Mouse (Mus musculus): ENCODE results near the gene Fasn.

Fasn gene

DNA sequence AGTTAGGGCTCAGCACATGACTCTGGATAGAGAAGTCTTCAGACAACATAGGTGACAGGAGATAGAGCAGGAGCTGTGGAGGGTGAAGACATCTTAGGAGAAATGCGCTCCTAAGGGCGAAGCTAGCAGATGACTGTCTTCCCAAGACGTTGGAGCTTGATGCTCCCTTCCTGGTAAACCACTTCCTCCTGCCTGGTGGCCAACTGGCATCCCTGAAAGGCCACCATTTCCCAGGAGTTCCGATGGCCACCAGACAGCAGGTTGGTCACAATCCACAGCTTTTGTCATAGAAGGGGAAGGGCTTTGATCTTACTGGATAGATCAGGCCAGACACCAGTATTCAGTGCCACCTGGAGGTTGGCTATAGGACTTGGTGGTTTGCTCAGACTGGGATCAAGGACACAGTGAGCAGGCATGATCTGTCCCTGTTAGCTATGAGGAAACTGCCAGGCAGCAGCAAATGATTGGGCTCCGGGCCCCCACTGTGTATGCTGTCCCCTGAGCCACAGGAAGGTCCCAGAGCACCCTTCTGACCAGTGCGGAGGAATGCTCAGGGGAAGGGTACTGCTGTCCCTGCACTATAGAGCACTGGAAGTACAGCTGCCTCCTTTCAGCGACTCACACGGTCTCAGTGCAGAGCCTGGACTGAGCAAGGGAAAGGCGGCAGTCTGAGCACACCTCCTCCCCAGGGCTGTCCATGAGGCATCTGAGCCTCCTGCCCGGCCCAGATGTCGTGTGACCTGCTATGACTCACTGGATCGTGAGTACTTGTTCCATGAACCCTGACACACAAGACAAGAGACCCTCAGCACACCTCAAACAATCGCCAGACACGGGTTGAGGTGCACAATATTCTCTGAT, 62.3 kb downstream of the Fasn start:
- DNase-seq (ENCODE audit: low spot score) = no peak

DNA sequence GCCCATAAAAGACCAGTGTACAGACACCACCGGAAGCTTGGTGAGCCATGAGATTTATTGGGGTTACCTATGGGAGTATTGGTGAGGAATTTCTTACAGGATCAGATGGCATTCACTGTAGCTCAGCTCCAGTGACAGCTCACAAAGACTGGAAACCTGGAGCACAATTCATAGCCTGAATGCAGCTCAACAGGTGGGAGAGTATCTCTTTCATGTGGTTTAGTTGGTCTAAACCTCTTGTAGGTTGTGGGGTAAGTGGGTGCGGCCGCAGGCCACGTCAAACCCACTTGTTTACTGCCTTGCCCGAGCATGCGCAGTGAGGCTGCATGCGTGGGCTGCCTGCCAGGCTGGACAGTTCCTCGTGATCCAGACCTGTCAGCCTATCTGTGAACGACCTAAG, 64.1 kb downstream of the Fasn start:
- no peak for DNase-seq (ENCODE audit: low spot score)
